15 mouse cellular contexts compared by ENCODE assay signal in genomic region chr11:121685491-121686001, GRCm38 (mm10). TPM values are rescaled to one million over a fixed set of nuclear protein-coding genes. Genes with fewer than 3 reads are reported as not detected.
DNase-seq lines count a peak whose midpoint lies in the region; ATAC-seq lines count a peak whose summit lies in the region.
"Had no signal": no experiment of that assay in that cellular context is flagged by ENCODE, and none has a peak within 500 bp of the region (broad histone marks: within the 10 kb centered on the region; RNA-seq: fewer than 3 reads in every experiment).

No protein-coding gene starts in this region.

- no peak for ATAC-seq in kidney, embryonic 14.5 days (ENCODE audit: low FRiP score, low TSS enrichment)
- ATAC-seq: intestine, embryonic 16.5 days had no signal

- no peak overlapping the region for H3K27ac ChIP-seq in kidney, embryonic 14.5 days (ENCODE audit: low read depth, low read length)
- H3K27ac ChIP-seq: forebrain, embryonic 10.5 days had no signal

- H3K9ac ChIP-seq in kidney, embryonic 14.5 days (ENCODE audit: low read depth, low read length), result no peak overlapping the region

- H3K36me3 ChIP-seq in kidney, embryonic 14.5 days (ENCODE audit: control insufficient read depth, insufficient read depth, low read length), result no peaks in the 10 kb centered on the region
- H3K36me3 ChIP-seq: forebrain, embryonic 10.5 days had no signal

- H3K4me3 ChIP-seq in kidney, embryonic 14.5 days (ENCODE audit: low read length), result no peak overlapping the region
- H3K4me3 ChIP-seq: forebrain, embryonic 10.5 days had no signal

- WGBS in kidney, embryonic 14.5 days, result 56% methylated on average over 6 of the region's 6 CpGs

- no peak overlapping the region for H3K4me2 ChIP-seq in kidney, embryonic 14.5 days (replicated peaks; ENCODE audit: low read depth, low read length)

- H3K27me3 ChIP-seq in kidney, embryonic 14.5 days (ENCODE audit: control insufficient read depth, insufficient read depth, low read length), result no peaks in the 10 kb centered on the region
- H3K27me3 ChIP-seq: CH12.LX had no signal

- 0 out of 2 replicates have a peak, but pooled peaks cover 3% of the 10 kb centered on the region for H3K4me1 ChIP-seq in kidney, embryonic 14.5 days (ENCODE audit: control insufficient read depth, insufficient read depth, low read length)

- no peaks in the 10 kb centered on the region for H3K9me3 ChIP-seq in kidney, embryonic 14.5 days (ENCODE audit: control insufficient read depth, low read length)
- H3K9me3 ChIP-seq: forebrain, embryonic 10.5 days had no signal

- DNase-seq in kidney, adult 9 months, result peak; percentile 54
- peak; percentile 59 for DNase-seq in NIH3T3 (ENCODE audit: low read depth)
- DNase-seq in adrenal gland, postnatal 25 days, result peak; percentile 8
- DNase-seq in kidney, postnatal 4 days, result peak; percentile 18 to 45
- no peak for DNase-seq in layer of hippocampus, postnatal 10 days (ENCODE audit: low spot score in 2 of 2)
- no peak for DNase-seq in cerebellum, adult 11 months
- DNase-seq in spleen, adult 12 weeks (ENCODE audit: low spot score), result no peak
- DNase-seq: cerebellum, postnatal 14 days; layer of hippocampus, postnatal 36 days; lung, postnatal 36 days; thymus, postnatal 4 days had no signal

RNA-seq across cellular contexts. Expression of gene B3gntl1, which starts 12.6 kb away (rescaled TPM):
- polyA plus RNA-seq in kidney, embryonic 14.5 days (2014; fragmentation: Nextera tagmentation; extraction: Ambion mirVana), result 5.6 and 7.6 TPM in 2 replicates
- total RNA-seq in adrenal gland, postnatal 25 days (2021), result 14.9 and 16.9 TPM in 2 replicates
- total RNA-seq in layer of hippocampus, postnatal 10 days (2021), result 1 to 10 TPM; 7.6 to 8.6 TPM

RNA-seq across cellular contexts. Expression of gene Metrnl, which starts 15.8 kb away (rescaled TPM):
- 15.6 and 18.3 TPM in 2 replicates for polyA plus RNA-seq in kidney, embryonic 14.5 days (2014; fragmentation: Nextera tagmentation; extraction: Ambion mirVana)
- total RNA-seq in adrenal gland, postnatal 25 days (2021), result 27.6 and 33.6 TPM in 2 replicates
- 10 to 100 TPM; 13.1 to 14.3 TPM for total RNA-seq in layer of hippocampus, postnatal 10 days (2021)

Comparison
In these comparisons a context has a peak if more than half of its experiments do, and no peak if none do; other contexts are left out.
1. DNase-seq: peak in kidney, adult 9 months (single experiment), NIH3T3 (single experiment), adrenal gland, postnatal 25 days (single experiment) and kidney, postnatal 4 days (2 of 2); none in layer of hippocampus, postnatal 10 days (0 of 2), cerebellum, adult 11 months (single experiment) and spleen, adult 12 weeks (single experiment).